Mouse (Mus musculus) intestine, embryonic 14.5 days (tissue): ENCODE measurements around the gene Pgap3. TPM values are rescaled to one million over a fixed set of nuclear protein-coding genes. Genes with fewer than 3 reads are reported as not detected.

Source experiments
- ATAC-seq: fragments of 200-750 bp; cut with Nextera tagmentation; replicated peaks from 2 replicates; pipeline ENCODE4 v1.8.0; 2017; ENCODE audit warnings: low read depth, moderate number of reproducible peaks, moderate TSS enrichment, moderate library complexity; ENCODE audit not compliant: low FRiP score, low TSS enrichment
- DNase-seq: peaks from one replicate; pipeline ENCODE4 v3.0.0-alpha.2; 2018; ENCODE audit warnings: low spot score
- H3K27ac ChIP-seq: fragments of 300-500 bp; sonication (generic); 2 replicates; pipeline ENCODE4 v1.5.1; 2014; ENCODE audit warnings: low read depth, mild to moderate bottlenecking, control low read depth
- H3K27me3 ChIP-seq: fragments of 300-500 bp; sonication (generic); replicated peaks from 2 replicates; pipeline ENCODE4 v1.6.1; 2014; ENCODE audit warnings: low read length, control low read depth; ENCODE audit not compliant: control insufficient read depth, insufficient read depth
- H3K36me3 ChIP-seq: fragments of 300-500 bp; sonication (generic); 2 replicates; pipeline ENCODE4 v1.6.1; 2014; ENCODE audit warnings: low read length, control low read depth; ENCODE audit not compliant: control insufficient read depth, insufficient read depth
- H3K4me1 ChIP-seq: fragments of 300-500 bp; sonication (generic); replicated peaks from 2 replicates; pipeline ENCODE4 v1.6.1; 2014; ENCODE audit warnings: low read length, control low read depth, mixed read lengths; ENCODE audit not compliant: control insufficient read depth, insufficient read depth
- H3K4me2 ChIP-seq: fragments of 300-500 bp; sonication (generic); 2 replicates; pipeline ENCODE4 v1.6.1; 2014; ENCODE audit warnings: low read length
- H3K4me3 ChIP-seq: fragments of 300-500 bp; sonication (generic); 2 replicates; pipeline ENCODE4 v1.5.1; 2014; ENCODE audit warnings: low read depth, low read length, control low read depth, mixed read lengths
- H3K9ac ChIP-seq: fragments of 300-500 bp; sonication (generic); 2 replicates; pipeline ENCODE4 v1.6.1; 2014; ENCODE audit warnings: mild to moderate bottlenecking, low read length
- H3K9me3 ChIP-seq: fragments of 300-500 bp; sonication (generic); 2 replicates; pipeline ENCODE4 v1.6.1; 2016; ENCODE audit warnings: low read length, control low read depth; ENCODE audit not compliant: control insufficient read depth
- WGBS: fragments of 180-500 bp; shearing (Covaris S2); extraction: QIAGEN DNeasy Blood & Tissue Kit; methylation state at CpG from one replicate; pipeline ENCODE4 v1.1.7; 2014; 5-methylcytosine and 5-hydroxymethylcytosine counted together
- polyA plus RNA-seq: library from polyadenylated mRNA; unstranded; fragments of >200 nt; fragmentation: Nextera tagmentation; extraction: Ambion mirVana; gene quantifications from 2 replicates; pipeline ENCODE4 v1.2.1, GENCODE M21; 2014

Gene Pgap3
- polyA plus RNA-seq = 13.4 and 14.1 TPM in 2 replicates

- Histone ChIP-seq H3K4me1 (peaks cover 12% of the 10 kb centered on the region), H3K27me3 (no peaks in the 10 kb centered on the region), H3K9me3 (no peaks in the 10 kb centered on the region), H3K27ac (peak within 1 kb of the TSS; percentile 96), H3K4me3 (peak within 1 kb of the TSS; percentile 82), H3K36me3 (peaks cover 5% of the 10 kb centered on the region; the same call in 1 of the 2 replicates), H3K4me2 (peak within 1 kb of the TSS; percentile 84), H3K9ac (peak within 1 kb of the TSS; percentile 77)
- peak; percentile 87 for ATAC-seq
- WGBS = 0% methylated on average over 40 of the region's 40 CpGs
- DNase-seq = peak; percentile 96
Observed at GRCm38 (mm10) chr11:98400161-98400726, at the start of gene Pgap3. Gene Pgap3 (minus strand): TSS chr11:98400490.

GRCm38 (mm10) chr11:98449419-98449818 lies 49.1 kb upstream of the Pgap3 start:
- H3K27me3 ChIP-seq = peaks cover 23% of the 10 kb centered on the region
- H3K9ac ChIP-seq = no peak overlapping the region
- H3K36me3 ChIP-seq = no peaks in the 10 kb centered on the region
- H3K9me3 ChIP-seq = no peaks in the 10 kb centered on the region
- peak overlapping the region; percentile 45 for H3K4me2 ChIP-seq
- no peaks in the 10 kb centered on the region for H3K4me1 ChIP-seq
- DNase-seq (no peak), ATAC-seq (no peak)
- peak overlapping the region; percentile 38; the same call in 1 of the 2 replicates for H3K4me3 ChIP-seq
- H3K27ac ChIP-seq = no peak overlapping the region
- 73% methylated on average over 3 of the region's 3 CpGs for WGBS

GRCm38 (mm10) chr11:98448191-98448790 lies 48.0 kb upstream of the Pgap3 start:
- Histone ChIP-seq H3K4me2 (peak overlapping the region; percentile 45), H3K27me3 (peaks cover 23% of the 10 kb centered on the region), H3K9me3 (no peaks in the 10 kb centered on the region), H3K4me3 (peak overlapping the region; percentile 38), H3K9ac (no peak overlapping the region), H3K4me1 (no peaks in the 10 kb centered on the region), H3K36me3 (no peaks in the 10 kb centered on the region), H3K27ac (peak overlapping the region; percentile 91; the same call in 1 of the 2 replicates)
- 32% methylated on average over 13 of the region's 13 CpGs for WGBS
- DNase-seq = peak; percentile 57
- peak; percentile 51; the same call in 1 of the 2 replicates for ATAC-seq

GRCm38 (mm10) chr11:98447475-98447834 lies 47.2 kb upstream of the Pgap3 start:
- ATAC-seq (0 out of 2 replicates have a peak, but pooled peaks have one; percentile 0), DNase-seq (no peak)
- peak overlapping the region; percentile 38 for H3K4me3 ChIP-seq
- H3K4me1 ChIP-seq = no peaks in the 10 kb centered on the region
- H3K9me3 ChIP-seq = no peaks in the 10 kb centered on the region
- H3K36me3 ChIP-seq = no peaks in the 10 kb centered on the region
- H3K27me3 ChIP-seq = peaks cover 23% of the 10 kb centered on the region
- peak overlapping the region; percentile 52 for H3K9ac ChIP-seq
- WGBS = 14% methylated on average over 7 of the region's 7 CpGs
- peak overlapping the region; percentile 91 for H3K27ac ChIP-seq
- peak overlapping the region; percentile 27 for H3K4me2 ChIP-seq

GRCm38 (mm10) chr11:98446562-98447474 lies 46.5 kb upstream of the Pgap3 start:
- ATAC-seq (peak; percentile 81), DNase-seq (peak; percentile 58)
- no peaks in the 10 kb centered on the region for H3K9me3 ChIP-seq
- H3K4me3 ChIP-seq = peak overlapping the region; percentile 38
- 1% methylated on average over 29 of the region's 33 CpGs for WGBS
- no peaks in the 10 kb centered on the region for H3K36me3 ChIP-seq
- H3K9ac ChIP-seq = peak overlapping the region; percentile 52
- H3K27ac ChIP-seq = peak overlapping the region; percentile 91
- H3K4me1 ChIP-seq = no peaks in the 10 kb centered on the region
- peaks cover 23% of the 10 kb centered on the region for H3K27me3 ChIP-seq
- peak overlapping the region; percentile 27 for H3K4me2 ChIP-seq

- Histone ChIP-seq H3K36me3 (no peaks in the 10 kb centered on the region), H3K27ac (peak within 1 kb of the TSS; percentile 91), H3K4me1 (no peaks in the 10 kb centered on the region), H3K9ac (peak within 1 kb of the TSS; percentile 52), H3K27me3 (peaks cover 23% of the 10 kb centered on the region), H3K4me3 (peak within 1 kb of the TSS; percentile 38), H3K4me2 (peak within 1 kb of the TSS; percentile 27), H3K9me3 (no peaks in the 10 kb centered on the region)
- DNase-seq = no peak
- WGBS = 15% methylated on average over 5 of the region's 5 CpGs
- peak; percentile 11; the same call in 1 of the 2 replicates for ATAC-seq
Observed at GRCm38 (mm10) chr11:98446213-98446561, 45.9 kb upstream of the Pgap3 start, which contains the start of gene Grb7. Gene Grb7 (plus strand): TSS chr11:98446394.

- H3K9me3 ChIP-seq = no peaks in the 10 kb centered on the region
- H3K36me3 ChIP-seq = no peaks in the 10 kb centered on the region
- WGBS = 38% methylated on average over 4 of the region's 4 CpGs
- no peaks in the 10 kb centered on the region for H3K4me1 ChIP-seq
- DNase-seq (no peak), ATAC-seq (no peak)
- H3K4me3 ChIP-seq = no peak overlapping the region
- H3K27ac ChIP-seq = peak overlapping the region; percentile 91; the same call in 1 of the 2 replicates
- no peak overlapping the region for H3K9ac ChIP-seq
- no peak overlapping the region; the same call in 1 of the 2 replicates for H3K4me2 ChIP-seq
- peaks cover 23% of the 10 kb centered on the region for H3K27me3 ChIP-seq
Observed at GRCm38 (mm10) chr11:98445679-98446078, 45.4 kb upstream of the Pgap3 start.

- peak overlapping the region; percentile 91; the same call in 1 of the 2 replicates for H3K27ac ChIP-seq
- H3K27me3 ChIP-seq = peaks cover 23% of the 10 kb centered on the region
- ATAC-seq = no peak
- H3K4me1 ChIP-seq = no peaks in the 10 kb centered on the region
- no peak overlapping the region for H3K9ac ChIP-seq
- H3K36me3 ChIP-seq = no peaks in the 10 kb centered on the region
- no peaks in the 10 kb centered on the region for H3K9me3 ChIP-seq
- no peak overlapping the region for H3K4me3 ChIP-seq
- no peak overlapping the region for H3K4me2 ChIP-seq
- WGBS = 14% methylated on average over 1 of the region's 1 CpGs
- DNase-seq = no peak
Observed at GRCm38 (mm10) chr11:98445238-98445637, 44.9 kb upstream of the Pgap3 start.
